Mouse (Mus musculus) right cerebral cortex, postnatal 14 days (tissue): Measurements from ENCODE around the gene Card10.
A peak's percentile ranks its signal among the peaks of the same experiment; 100 is the strongest.

Experiments used
- DNase-seq: peaks from one replicate; pipeline ENCODE4 v3.0.0; 2022

Card10 gene

DNA sequence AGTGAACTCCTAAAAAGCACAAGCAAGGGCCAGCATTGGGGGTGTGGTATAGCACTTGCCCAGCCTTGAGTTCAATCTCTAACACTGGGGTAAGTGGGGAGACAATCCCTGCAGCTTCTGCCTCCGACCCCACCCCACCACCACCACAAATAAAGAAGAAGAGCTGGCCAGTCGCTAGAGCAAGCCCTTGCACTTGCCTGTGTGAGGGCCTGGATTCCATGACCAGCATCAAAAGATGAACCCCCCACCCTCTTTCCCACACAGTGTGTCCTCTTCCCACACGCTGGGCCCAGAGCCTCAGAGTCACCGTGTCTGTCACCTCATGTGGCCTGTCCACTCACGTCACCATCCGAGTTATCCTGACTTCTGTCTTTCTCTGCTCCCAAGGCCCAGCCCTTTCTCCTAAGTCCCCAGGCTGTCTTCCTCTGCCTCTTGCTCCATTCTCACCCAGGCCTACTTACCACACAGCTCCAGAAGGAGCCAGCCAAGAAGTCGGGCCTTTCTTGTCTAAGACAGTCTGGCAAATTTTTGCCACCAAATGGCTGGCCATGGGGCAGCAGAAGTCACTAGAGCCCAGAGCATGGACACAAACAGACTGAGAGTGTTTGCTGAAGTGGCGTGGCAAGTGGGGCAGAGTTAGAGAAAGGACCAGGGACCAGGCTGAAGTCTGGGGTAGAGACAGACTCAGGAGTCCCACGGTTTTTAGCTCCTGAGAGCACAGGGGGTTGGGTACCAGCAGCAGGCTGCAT is 32.4 kb downstream of the Card10 start:
- no peak for DNase-seq

DNA sequence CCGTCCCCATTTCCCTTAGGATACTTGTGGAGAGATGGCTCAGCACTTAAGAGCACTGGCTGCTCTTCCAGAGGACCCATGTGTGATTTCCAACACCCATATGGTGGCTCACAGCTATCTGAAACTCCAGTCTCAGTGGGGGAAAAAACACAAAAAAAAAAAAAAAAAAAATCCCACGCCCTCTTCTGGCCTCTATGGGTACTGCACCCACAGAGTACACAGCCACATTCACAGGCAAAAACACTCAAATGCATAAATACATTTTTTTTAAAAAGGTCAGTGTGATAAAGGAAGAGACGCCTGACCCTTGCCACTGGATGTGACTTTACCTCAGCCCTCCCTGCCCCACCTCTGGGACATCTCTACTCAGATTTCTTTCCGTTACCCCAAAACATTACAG is 33.8 kb downstream of the Card10 start:
- no peak for DNase-seq

DNA sequence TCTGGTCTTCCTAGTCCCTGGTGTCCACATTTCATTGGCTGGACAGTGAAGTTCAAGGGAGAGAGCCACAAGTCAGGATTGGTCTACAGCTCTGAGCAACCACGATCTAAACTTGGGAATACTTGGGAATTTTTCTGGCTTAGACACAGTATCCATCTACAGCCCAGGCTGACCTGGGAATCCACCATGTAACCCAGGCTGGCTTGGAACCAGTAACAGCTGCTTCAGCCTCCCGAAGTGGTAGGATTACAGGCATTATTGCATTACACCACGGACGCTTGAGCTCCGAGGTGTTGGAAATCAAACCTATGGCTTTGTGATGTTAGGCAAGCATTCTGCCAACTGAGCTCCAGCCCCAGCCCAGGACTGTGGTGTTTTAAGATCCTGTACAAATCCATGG is 39.1 kb downstream of the Card10 start:
- DNase-seq: no peak

DNA sequence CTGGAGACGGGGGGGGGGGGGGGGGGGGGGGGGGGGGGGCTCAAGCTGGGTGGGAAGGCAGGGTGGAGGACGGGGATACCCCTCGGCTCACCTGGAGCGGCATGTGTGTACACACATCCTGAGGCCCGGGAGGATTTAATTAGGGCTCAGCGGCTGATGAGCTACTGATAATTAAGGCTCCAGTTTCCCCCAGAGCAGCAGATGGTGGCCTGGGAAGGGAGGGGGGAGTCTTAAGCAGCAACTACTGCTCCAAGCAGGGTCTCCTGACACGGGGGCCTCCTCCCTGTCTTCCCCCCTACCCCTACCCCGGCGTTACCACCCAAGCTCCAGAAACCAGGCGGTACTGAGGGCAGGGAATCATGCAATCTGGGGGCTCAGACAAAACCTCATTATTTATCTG is 39.6 kb downstream of the Card10 start:
- DNase-seq: no peak

DNA sequence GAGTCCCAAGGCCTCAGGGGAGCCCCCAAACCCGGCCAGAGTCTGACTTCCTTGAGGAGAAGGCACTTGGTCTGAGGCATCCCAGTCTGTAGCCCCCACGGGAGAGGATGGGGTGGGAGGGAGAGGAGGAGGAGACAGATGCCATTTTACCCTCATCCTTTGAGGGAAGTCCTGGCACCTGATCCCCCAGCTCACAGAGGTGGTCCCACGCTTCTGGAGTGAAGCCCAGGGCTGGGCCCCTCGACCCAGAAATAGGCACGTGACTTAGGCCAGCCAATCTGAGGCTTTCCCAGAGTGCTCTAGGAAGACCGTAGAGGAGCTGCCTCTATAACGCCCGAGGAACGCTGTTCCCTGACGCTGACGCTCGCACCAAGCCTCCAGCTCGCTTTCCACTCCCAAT is 41.7 kb downstream of the Card10 start:
- DNase-seq: no peak

DNA sequence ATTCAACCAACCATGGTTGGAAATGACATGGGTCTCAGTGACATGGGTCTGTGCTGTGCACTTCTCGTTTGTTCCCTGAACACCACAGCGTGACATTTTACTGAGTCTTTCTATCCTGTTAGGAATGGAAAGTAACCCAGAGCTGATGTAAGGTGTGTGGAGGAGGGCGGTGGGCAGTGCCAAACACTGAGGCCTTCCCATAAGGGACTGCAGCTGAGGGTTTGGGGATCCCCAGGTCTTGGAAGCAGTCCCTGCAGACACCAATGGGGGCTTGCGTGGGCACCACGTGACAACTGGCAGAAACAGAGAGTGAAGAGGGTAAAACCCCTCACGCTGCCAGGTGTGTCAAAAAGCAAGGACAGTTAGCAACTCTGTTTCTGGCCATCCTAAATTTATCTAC is 44.7 kb downstream of the Card10 start:
- DNase-seq: no peak

DNA sequence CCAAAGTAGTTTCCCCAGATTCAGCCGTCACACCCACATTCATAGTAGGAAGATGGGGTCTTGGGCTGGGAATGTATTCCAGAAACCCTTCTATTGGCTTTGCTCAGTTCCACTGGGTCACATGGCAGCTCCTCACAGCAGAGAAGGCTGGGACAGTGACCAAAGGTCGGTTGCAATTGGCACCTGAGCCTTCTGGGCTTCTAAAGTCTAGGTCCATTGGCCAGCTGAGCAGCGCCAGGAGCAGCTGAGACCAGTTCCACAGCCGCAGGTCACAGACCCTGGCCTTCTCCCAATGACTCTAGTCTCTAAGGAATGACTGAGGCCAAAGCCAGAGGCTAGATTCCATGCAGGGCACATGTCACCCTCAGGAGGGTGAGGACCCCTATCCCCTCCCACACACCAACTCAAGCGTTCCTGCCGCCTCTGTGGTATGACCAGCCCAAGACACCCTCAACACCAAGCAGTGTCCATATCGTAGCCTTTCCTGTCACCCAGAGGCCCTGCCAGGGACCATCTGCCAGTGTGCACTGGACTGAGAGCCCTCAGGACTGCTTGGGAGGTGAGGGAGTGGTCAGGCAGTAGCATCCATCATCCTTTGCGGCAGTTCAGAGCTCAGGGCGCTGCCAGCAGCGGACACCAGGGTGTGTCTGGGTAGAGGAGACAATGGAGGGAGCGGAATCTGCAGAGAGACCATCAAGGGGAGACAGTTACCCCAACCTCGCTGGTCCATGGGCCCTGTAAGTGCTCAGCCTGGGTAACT is 46.7 kb downstream of the Card10 start:
- no peak for DNase-seq

DNA sequence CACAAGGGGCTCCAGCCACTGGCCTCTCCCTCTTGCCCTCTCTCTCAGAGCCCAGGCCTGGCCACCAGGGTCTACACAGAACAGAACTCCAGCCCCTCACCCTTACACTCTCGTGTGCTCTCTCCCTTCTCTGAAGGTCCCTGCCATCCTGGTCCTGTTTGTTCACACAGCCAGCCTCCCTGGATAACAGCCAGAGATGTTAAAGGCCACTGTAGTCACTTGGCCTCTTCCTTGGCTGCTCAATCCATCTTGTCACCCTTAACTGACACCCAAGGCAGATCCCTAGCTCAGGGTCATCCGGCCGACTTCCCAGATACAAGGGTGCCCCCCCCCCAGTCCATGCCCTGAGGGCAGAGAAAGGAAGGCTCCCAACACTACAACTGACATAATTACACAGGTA is 47.6 kb downstream of the Card10 start:
- no peak for DNase-seq

DNA sequence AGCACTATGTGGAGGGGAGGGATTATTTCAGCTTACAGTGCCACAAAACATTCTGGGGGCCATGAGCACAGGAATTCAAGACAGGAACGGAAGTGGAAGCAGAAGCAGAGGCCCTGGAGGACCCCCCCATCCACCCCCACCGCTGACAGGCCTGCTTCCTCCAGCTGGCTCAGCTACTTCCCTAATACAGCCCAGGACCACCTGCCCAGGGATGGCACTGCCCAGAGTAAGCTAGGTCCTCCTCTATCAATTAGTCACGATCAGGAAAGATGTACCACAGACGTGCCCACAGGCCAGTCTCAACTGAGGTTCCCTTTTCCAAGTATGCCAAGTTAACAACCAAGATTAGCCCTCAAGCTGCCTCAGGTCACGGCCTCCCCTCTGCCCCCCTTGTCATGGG is 48.7 kb downstream of the Card10 start:
- DNase-seq: no peak

DNA sequence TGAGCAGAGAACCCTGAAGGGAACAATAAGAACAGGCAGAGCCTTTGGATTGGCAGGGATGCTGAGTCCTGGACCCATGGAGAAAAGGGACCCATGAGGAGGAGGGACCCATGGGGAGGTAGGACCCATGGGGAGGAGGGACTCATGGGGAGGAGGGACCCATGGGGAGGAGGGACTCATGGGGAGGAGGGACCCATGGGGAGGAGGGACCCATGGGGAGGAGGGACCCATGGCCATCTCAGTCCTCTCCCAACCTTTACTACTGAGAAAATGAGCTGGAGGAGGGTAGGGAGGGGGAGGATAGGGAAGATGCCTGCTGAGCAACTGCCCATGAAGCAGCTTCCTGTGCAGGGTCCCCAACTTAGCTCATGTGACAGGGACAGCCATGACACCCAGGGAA is 49.9 kb downstream of the Card10 start:
- no peak for DNase-seq

DNA sequence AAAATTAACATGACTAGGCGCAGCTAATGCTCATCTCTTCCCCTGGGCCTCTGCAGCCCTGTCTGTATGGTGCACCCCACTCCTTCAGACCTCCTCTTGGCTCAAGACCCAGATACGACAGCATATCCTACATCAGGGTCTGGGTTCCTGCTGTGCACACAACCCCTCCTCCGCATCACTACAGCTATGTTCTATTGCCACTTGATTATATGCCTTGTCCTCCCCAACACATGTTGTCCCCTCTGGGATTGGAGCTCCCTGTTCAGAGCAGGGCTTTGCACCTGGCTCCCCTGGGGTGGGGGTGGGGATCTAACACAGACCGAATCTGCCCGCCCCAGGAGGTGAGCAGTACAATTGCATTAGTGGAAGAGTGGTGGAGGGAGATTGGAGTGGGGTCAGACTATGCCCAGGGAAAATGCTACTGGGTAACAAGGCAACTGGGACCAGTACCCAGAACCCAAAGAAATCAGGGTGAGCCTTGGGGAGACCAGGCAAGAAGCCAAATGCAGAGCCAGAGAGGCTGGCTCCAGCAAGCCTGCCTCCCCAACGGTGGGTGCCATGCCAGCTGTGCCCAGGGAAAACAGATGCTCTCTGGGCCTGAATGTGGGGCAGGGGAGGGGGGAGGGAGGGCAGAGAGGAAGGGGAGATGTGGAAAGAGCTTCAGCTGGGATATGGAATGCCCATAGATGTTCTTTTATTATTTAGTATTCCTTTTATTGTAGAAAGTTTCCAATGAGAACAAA is 52.1 kb downstream of the Card10 start:
- no peak for DNase-seq

DNA sequence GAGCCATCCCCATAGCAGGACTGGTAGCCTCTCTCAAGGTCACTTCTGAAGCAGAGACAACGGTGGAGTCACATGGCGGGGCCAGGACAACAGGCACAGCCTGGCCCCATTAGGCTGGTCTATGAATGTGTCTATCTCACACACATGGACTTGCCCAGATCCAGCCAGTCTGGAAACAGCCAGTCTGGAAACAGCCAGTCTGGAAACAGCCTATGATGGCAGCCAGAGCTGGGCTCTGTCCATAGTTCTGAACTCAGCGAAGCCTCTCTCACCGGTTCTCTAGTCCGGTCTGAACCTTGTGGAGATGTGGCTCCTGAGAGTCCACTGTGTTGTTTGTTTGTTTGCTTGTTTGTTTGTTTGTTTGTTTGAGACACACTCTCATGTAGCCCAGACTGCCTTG is 53.0 kb downstream of the Card10 start:
- DNase-seq: no peak

DNA sequence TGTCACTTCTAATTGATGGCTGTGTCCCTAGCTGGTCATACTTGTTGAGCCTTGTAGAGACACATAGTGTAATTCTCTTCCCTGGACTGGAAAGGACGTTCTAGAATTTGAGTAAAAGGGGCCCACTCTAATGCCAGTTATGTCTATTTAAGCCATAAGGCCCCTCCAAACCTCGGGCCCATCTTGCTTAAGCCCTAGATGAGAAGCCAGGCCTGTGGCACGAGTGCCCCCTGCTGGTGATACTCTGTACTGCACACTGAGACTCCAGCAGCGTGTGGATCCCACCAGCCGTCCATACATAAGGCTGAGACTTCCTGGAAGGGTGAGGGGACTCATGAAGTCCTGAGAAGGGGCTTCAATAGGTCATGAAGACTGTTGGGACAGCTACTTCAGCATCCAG is 58.6 kb downstream of the Card10 start:
- peak; percentile 86 for DNase-seq

DNA sequence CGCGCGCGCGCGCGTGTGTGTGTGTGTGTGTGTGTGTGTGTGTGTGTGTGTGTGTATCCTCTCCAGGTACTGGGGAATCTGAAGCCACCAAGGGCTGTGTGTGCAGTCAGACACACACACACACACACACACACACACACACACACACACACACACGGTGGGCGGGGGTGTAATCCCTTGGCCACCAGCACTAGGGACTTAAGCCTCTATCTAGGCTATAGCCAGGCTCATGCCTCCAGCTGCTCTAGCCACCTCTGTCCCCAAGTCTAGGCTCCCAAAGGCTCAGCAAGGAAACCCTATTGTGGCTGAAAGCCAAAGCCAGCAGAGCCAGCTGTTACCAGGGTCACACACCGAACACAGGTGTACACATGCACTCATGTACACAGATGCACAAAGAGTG is 60.0 kb downstream of the Card10 start:
- no peak for DNase-seq

DNA sequence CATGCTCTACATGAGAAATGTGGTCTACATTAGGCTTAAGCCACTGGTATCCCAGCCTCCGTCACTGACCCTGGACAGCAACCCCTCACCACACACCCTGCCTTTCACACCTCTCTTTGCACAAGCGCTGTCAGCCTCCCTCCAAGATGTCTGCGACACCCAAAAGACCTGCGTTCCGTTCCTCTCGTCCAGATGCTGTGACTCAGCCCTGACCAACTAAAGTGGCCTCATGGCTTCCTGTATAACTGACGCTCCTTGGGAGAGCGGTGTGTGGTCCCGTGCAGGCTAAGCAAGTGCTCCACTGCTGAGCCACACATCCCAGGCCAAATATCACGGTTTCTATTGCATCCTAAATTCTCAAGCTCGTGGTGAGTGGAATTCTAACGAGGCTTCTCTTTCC is 62.2 kb downstream of the Card10 start:
- no peak for DNase-seq

DNA sequence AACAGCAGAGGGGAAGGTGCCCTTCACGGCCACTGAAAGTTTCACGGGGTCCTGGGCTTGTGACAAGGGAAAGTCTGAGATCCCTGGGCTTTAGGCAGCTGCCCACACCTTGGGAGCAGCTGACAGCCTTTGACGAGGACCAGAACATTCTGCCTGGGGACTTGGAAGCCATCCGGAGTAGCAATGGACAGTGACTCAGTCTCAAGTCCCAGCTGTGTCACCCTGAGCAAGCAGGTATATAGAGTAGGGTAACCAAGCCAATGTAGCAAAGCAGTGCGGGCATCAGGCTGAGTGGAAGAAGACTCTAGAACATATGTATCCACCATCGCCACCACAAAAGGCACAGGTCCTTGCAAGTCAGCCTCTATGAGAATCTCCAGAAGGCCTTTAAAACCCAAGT is 65.7 kb downstream of the Card10 start:
- no peak for DNase-seq

DNA sequence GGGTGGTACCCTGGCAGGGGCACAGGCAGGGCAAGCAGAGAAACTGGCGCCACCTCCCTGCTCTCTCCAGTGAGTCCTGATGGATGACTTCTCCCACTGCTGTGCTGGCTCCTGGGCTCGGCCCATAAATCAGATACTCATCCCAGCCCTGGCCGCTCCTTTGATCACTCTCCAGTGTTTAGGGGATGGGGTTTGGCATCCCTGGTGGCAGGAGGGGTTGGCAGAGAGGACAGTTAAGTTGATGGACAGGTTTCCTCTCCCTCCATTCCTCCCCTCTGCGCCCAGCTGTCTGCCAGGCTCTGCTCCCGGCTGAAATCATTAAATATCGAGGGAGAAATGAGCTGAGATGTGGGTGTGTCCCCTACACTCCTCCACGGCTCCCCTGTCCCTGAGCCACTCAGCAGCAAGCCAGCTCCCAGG is 66.2 kb downstream of the Card10 start:
- no peak for DNase-seq

DNA sequence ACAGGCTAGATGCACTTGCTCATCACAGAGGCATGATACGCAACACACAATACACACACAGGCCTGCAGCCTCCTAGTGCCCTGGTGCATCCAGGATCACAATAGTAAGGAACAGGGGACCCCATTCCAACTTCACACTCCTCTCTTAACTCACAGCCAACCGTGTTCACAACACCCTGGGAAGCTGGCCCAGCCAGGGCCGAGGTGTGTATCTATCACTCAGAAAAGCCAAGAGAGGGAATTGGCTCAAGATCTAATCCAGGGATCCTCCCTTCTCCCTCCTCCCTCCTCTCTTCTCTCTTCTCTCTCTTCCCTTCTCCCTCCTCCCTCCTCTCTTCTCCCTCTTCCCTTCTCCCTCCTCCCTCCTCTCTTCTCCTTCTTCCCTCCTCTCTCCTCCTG is 66.7 kb downstream of the Card10 start:
- DNase-seq: no peak

DNA sequence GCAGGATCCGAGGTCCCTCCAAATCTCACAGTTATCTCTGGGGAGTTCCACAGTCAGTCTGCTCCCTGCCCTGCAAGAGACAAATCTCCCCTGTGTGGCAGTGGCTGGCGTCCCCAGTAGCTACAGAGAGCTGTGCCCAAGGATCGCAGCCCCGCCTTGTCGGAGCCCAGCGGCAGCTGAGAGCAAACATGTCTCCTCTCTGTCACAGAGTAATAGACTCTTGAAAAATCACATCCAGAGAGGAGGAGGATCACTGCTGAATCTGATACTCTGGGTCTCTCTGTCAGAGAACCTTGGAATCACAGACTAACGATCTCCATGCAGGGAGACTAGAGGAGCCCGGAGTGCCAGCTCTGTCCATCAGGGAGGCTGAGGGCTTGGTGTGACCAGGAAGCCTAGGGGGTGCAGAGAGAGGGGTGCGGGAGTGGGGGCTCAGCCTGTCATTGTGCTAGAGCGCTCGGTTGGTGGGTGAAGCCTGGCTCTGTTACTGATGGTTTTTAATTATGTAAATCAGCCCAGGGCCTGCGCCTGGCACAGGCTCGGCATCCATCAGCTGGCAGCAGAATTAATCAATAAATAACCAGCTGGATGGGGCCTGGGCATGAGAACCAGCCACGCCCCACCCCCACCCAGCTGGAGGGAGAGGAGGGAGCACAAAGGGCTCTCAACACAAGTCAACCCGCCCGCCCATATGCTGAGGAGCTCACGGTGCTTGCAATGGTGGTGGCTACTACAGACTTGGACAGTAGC is 67.2 kb downstream of the Card10 start:
- DNase-seq: no peak

DNA sequence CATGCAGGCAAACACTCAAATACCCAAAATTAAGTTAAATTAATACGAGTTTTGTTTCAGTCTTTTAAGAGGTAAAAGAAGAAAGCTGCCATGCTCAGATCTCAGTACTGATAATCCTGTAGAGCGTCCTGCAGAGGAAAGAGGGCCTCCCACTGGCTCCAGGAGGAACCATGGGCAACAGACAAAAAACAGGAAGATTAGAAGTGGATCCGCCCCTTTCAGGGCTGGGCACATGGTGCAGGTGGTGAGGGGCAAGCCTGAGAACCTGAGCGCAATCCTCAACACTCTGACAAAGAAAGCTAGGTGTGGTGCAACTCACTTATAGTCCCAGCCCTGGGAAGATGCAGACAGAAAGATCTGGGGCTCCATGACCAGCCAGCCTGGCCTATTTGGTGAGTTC is 71.0 kb downstream of the Card10 start:
- no peak for DNase-seq

DNA sequence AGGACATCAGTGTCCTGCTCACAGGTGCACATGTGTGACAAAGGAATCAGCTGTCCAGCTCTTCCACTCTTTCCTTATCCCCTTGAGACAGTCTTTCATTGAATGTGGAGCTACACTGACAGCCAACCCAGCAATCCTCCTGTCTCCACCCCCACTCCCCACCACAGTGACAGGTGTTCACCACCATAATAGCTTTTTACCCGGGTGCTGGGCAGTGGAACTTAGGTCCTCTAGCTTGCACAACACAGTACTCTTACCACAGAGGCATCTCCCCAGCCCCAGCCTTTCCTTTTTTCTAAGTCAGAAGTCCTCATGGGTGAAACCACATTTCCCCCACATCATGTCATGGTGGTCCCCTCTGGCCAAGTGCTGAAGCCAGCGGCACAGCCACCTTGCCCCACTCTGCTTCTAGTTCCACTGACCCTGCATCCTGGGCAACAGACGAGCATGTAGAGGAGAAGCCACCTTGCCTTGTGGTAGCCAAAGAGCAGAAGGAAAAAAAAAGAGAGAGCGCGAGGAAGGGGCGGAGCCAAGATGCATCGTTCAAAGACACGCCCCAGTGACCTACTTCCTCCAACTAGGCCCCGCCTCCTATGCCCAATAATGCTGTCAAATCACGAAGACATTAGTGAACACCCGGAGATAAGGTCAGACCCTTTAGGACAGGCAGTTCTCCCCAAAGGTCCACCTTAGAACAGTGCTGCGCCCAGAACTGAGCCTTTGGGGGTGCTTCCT is 72.4 kb downstream of the Card10 start:
- no peak for DNase-seq

DNA sequence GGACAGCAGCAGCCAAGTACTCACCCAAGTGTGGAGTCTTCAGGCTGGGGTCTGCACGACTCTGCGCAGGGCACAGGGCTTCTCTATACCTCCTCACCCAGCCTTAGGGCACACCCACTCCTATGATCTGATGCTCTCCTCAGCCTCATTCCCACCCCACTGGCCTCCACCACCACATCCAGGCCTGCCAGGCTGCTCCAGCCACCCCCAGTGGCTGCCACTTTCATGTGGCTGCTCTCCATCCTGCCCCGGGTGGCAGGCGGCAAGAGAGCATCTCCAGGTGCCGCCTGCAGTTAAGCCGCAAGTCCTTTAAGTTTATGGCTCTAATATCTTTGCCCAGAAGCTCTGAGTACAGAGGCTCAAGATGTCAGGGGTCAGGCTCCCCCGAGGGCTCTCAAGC is 76.1 kb downstream of the Card10 start:
- DNase-seq: no peak
